Mouse (Mus musculus) liver, postnatal 0 days (tissue): ENCODE results near the gene Cyb5d1. TPM values are rescaled to one million over a fixed set of nuclear protein-coding genes. Genes with fewer than 3 reads are reported as not detected.

ENCODE experiments used
- ATAC-seq: fragments of 200-750 bp; cut with Nextera tagmentation; 2 replicates; pipeline ENCODE4 v1.8.0; 2017; ENCODE audit warnings: mild to moderate bottlenecking, moderate library complexity
- DNase-seq: peaks from one replicate; pipeline ENCODE4 v3.0.0-alpha.2; 2016
- H3K27ac ChIP-seq: fragments of 300-500 bp; sonication (generic); 2 replicates; pipeline ENCODE4 v1.5.1; 2014; ENCODE audit warnings: antibody characterized with exemption, moderate library complexity, mild to moderate bottlenecking, low read depth
- H3K27me3 ChIP-seq: fragments of 300-500 bp; sonication (generic); 2 replicates; pipeline ENCODE4 v1.6.1; 2014; ENCODE audit warnings: low read length, control low read depth, mixed read lengths; ENCODE audit not compliant: insufficient read depth
- H3K36me3 ChIP-seq: fragments of 300-500 bp; sonication (generic); replicated peaks from 2 replicates; pipeline ENCODE4 v1.6.1; 2014; ENCODE audit warnings: mild to moderate bottlenecking, control low read depth, low read length, moderate library complexity, mixed read lengths; ENCODE audit not compliant: insufficient read depth
- H3K4me1 ChIP-seq: fragments of 300-500 bp; sonication (generic); 2 replicates; pipeline ENCODE4 v1.6.1; 2014; ENCODE audit warnings: antibody characterized with exemption, mild to moderate bottlenecking, control low read depth; ENCODE audit not compliant: insufficient read depth
- H3K4me2 ChIP-seq: fragments of 300-500 bp; sonication (generic); 2 replicates; pipeline ENCODE4 v1.6.1; 2014; ENCODE audit warnings: low read depth, mild to moderate bottlenecking, low read length, moderate library complexity, mixed read lengths
- H3K4me3 ChIP-seq: fragments of 300-500 bp; sonication (generic); 2 replicates; pipeline ENCODE4 v1.5.1; 2014; ENCODE audit warnings: low read depth, low read length
- H3K9ac ChIP-seq: fragments of 300-500 bp; sonication (generic); replicated peaks from 2 replicates; pipeline ENCODE4 v1.6.1; 2014; ENCODE audit warnings: mild to moderate bottlenecking, moderate library complexity
- H3K9me3 ChIP-seq: fragments of 300-500 bp; sonication (generic); 2 replicates; pipeline ENCODE4 v1.6.1; 2016; ENCODE audit warnings: mild to moderate bottlenecking, control low read depth, low read length, mixed read lengths
- CTCF ChIP-seq: sonication (generic); IDR thresholded peaks from 2 replicates; pipeline ENCODE4 v1.5.1; 2016; ENCODE audit warnings: antibody characterized with exemption, low read depth
- EP300 ChIP-seq: IDR thresholded peaks from 2 replicates; pipeline ENCODE4 v1.6.1; 2016; ENCODE audit warnings: antibody characterized with exemption, low read depth, mild to moderate bottlenecking
- WGBS: fragments of 180-500 bp; shearing (Covaris S2); extraction: QIAGEN DNeasy Blood & Tissue Kit; methylation state at CpG from one replicate; pipeline ENCODE4 v1.1.7; 2014; ENCODE audit not compliant: insufficient replicate concordance; 5-methylcytosine and 5-hydroxymethylcytosine counted together
- polyA plus RNA-seq: library from polyadenylated mRNA; unstranded; fragments of >200 nt; fragmentation: Nextera tagmentation; extraction: Ambion mirVana; gene quantifications from 2 replicates; pipeline ENCODE4 v1.2.1, GENCODE M21; 2015

Cyb5d1 gene
- polyA plus RNA-seq, 1 experiment from 2014 or later, result 5.4 TPM

DNA sequence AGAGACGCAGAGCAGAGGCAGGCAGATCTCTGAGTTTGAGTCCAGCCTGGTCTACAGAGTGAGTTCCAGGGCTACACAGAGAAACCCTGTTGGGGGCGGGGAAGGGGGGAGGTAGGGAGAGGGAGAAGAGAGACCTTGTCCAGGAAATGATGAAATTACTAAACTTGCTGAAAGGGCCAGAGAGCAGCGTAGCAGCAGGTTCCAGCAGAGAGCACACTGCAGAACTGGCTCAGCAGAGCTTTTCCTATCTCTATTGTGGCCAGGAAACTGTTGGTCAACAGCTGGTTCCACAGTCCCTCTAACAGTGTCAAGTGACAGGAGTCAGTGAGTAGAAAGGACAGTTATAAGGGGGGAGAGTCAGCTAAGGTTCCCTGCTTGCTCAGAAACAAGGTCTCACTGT, 15.8 kb downstream of the Cyb5d1 start:
- Histone ChIP-seq H3K4me2 (0 out of 2 replicates have a peak overlapping the region, but pooled peaks have one; percentile 9), H3K4me1 (peaks cover 12% of the 10 kb centered on the region), H3K36me3 (no peaks in the 10 kb centered on the region), H3K9me3 (no peaks in the 10 kb centered on the region), H3K9ac (no peak overlapping the region), H3K27me3 (no peaks in the 10 kb centered on the region), H3K4me3 (no peak overlapping the region), H3K27ac (peak overlapping the region; percentile 41; the same call in 1 of the 2 replicates)
- TF ChIP-seq EP300 (no peak), CTCF (no peak)
- ATAC-seq (peak; percentile 42), DNase-seq (no peak)
- WGBS, result 45% methylated on average over 3 of the region's 3 CpGs

DNA sequence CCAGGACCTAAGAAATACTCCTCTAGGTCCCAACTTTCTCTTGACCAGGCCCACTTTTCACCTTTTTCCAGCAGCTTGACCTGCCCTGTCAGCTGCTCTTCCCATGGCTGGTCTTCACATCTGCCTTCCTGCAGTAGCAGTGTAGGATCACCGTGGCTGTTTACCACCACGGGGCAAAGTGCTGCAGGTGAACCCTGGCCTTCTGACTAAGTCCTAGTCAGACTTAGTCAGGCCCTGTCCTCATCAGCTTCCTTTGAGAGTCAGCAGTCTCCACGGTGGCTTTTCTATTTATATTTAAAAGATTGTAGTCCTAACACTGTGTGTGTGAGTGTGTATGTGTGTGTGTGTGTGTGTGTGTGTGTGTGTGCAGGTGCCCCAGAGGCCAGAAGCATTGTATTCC, 17.7 kb downstream of the Cyb5d1 start:
- no peak overlapping the region for H3K9ac ChIP-seq
- no peak overlapping the region for H3K4me3 ChIP-seq
- peak; percentile 80 for ATAC-seq
- H3K36me3 ChIP-seq, result no peaks in the 10 kb centered on the region
- no peak overlapping the region for H3K4me2 ChIP-seq
- DNase-seq, result peak; percentile 43
- H3K27me3 ChIP-seq, result no peaks in the 10 kb centered on the region
- H3K4me1 ChIP-seq, result peaks cover 18% of the 10 kb centered on the region
- 53% methylated on average over 3 of the region's 3 CpGs for WGBS
- H3K27ac ChIP-seq, result peak overlapping the region; percentile 78
- no peak for TF ChIP-seq CTCF
- no peak for TF ChIP-seq EP300
- no peaks in the 10 kb centered on the region for H3K9me3 ChIP-seq

GRCm38 (mm10) chr11:69375646-69376045, 19.8 kb downstream of the Cyb5d1 start:
- no peaks in the 10 kb centered on the region for H3K9me3 ChIP-seq
- 77% methylated on average over 4 of the region's 4 CpGs for WGBS
- H3K36me3 ChIP-seq, result no peaks in the 10 kb centered on the region
- H3K4me3 ChIP-seq, result no peak overlapping the region
- ATAC-seq, result no peak
- no peak overlapping the region for H3K27ac ChIP-seq
- no peak for TF ChIP-seq EP300
- TF ChIP-seq CTCF, result no peak
- no peak overlapping the region for H3K9ac ChIP-seq
- no peak overlapping the region for H3K4me2 ChIP-seq
- no peaks in the 10 kb centered on the region for H3K27me3 ChIP-seq
- DNase-seq, result no peak
- peaks cover 28% of the 10 kb centered on the region for H3K4me1 ChIP-seq

DNA sequence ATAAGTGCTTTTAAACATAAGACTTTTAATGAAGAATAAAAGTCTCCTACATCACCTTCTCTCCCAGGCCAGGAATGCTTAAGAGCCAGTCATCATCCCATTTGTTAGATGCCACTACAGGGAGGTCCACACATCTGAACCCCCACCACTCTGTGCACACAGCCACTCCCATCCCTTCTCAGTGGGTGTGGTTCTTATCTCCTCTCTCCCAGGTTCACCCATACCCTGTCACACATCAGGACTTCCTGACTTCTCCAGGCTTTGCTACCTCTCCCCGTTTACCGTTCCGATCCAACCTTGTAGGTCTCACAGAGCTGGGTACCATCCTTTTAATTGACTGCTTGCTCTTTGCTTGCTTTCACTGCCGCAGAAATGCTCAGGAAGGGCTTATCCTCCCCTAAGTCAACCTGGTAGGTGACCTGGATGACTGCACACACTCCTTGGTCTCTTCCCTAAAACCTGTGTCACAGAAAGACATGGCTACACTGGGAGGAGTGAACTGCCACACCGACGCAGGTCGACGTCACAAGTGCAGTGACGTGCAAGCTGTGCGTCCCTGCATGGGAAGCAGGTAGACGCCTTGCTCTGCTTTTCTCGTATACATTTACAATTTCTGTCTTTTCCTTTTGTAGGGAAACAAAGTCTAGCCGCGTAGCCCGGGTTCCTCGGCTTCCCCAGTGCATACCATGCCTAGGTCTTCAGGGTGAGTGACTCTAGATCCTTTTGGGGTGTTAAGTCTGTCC, 22.0 kb downstream of the Cyb5d1 start:
- WGBS, result 79% methylated on average over 16 of the region's 16 CpGs
- Histone ChIP-seq H3K9me3 (no peaks in the 10 kb centered on the region), H3K36me3 (no peaks in the 10 kb centered on the region), H3K27me3 (peaks cover 6% of the 10 kb centered on the region), H3K4me3 (peak overlapping the region; percentile 31), H3K4me2 (peak overlapping the region; percentile 65), H3K4me1 (peaks cover 21% of the 10 kb centered on the region), H3K27ac (peak overlapping the region; percentile 45; the same call in 1 of the 2 replicates), H3K9ac (peak overlapping the region; percentile 50; the same call in 1 of the 2 replicates)
- ATAC-seq (peak; percentile 75), DNase-seq (peak; percentile 30)
- no peak for TF ChIP-seq CTCF
- no peak for TF ChIP-seq EP300

DNA sequence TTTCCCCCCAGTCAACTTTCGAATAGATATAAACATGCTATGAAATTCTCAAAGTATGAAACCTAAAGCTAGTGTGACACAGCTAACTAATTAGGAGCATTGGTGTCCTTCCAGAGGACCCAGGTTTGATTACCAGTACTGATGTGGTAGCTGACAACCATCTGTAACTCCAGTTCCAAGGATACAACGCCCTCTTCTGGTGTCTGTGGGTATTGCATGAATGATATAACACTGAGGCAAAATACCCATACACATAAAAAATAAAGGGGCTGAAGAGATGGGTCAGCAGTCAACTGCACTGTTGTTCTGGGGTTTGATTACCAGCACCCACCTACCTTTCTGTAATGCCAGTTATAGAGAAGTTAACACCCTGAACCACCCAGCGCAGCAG, 22.7 kb downstream of the Cyb5d1 start:
- ATAC-seq (no peak), DNase-seq (no peak)
- WGBS, result 54% methylated on average over 3 of the region's 3 CpGs
- peaks cover 12% of the 10 kb centered on the region for H3K27me3 ChIP-seq
- H3K9me3 ChIP-seq, result no peaks in the 10 kb centered on the region
- no peak overlapping the region; the same call in 1 of the 2 replicates for H3K9ac ChIP-seq
- peaks cover 24% of the 10 kb centered on the region for H3K4me1 ChIP-seq
- no peaks in the 10 kb centered on the region for H3K36me3 ChIP-seq
- H3K4me2 ChIP-seq, result peak overlapping the region; percentile 65
- TF ChIP-seq CTCF, result peak; percentile 70
- no peak for TF ChIP-seq EP300
- no peak overlapping the region for H3K4me3 ChIP-seq
- H3K27ac ChIP-seq, result peak overlapping the region; percentile 55

DNA sequence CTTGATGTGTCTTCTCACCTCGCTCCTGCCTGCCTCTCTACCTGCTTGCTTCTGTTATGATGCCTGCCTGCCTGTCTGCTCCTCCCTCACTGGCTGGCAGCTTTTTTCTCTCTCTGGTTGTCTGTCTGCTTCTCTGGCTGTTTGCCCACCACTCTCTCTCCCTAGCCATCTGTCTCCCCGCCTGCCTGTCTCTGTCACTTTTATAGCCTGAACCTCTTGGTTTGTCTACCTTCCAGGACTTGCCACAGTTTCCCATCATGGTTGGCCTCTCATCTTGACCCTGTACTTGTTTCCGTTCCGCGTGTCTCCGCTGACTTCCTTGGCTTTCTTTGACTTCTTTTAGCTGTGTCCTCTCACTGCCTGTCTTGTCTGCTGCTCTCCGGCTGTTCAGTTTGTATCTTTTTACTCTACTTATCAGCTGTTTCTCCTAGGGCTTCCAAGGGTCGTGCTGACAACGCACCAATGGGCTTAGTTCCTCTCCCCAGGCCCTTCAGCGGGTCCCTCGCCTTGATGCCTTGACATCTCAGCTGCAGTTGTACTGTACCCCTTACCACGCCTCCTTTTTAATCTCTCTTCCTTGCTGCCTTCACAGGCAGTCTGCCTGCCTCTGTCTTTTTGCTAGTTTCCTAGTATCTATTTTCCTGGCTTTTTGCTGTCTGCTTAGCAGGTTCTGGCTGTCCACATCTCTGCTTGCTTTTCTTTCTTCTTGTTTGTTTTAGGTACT, 23.2 kb downstream of the Cyb5d1 start:
- 50% methylated on average over 12 of the region's 12 CpGs for WGBS
- H3K4me2 ChIP-seq, result peak overlapping the region; percentile 65
- H3K36me3 ChIP-seq, result no peaks in the 10 kb centered on the region
- H3K9me3 ChIP-seq, result no peaks in the 10 kb centered on the region
- peaks cover 30% of the 10 kb centered on the region for H3K4me1 ChIP-seq
- no peak overlapping the region for H3K4me3 ChIP-seq
- no peak for TF ChIP-seq CTCF
- no peak for TF ChIP-seq EP300
- peaks cover 17% of the 10 kb centered on the region for H3K27me3 ChIP-seq
- DNase-seq (no peak), ATAC-seq (no peak)
- peak overlapping the region; percentile 55 for H3K27ac ChIP-seq
- no peak overlapping the region; the same call in 1 of the 2 replicates for H3K9ac ChIP-seq
